Comparison of ENCODE assay signal across 8 mouse cellular contexts in the genomic region with DNA sequence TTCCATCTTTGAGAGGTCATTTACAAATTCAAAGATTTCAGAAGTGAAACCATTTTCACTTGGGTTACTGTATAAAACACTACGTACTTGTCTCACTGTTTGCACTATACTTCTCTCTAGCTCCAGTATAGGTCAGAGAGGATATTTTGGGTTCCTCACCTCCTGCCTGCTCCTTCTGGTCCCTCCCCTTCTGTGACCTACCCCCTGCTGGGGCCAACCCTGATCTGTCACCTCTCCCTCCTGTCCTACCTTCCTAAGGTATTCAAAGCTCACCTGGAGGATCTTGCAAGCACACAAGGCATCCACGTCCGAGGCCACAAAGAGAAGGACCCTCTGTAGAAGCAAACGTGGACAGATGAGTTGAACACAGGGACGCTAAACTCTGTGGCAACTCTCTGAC. TPM values are rescaled to one million over a fixed set of nuclear protein-coding genes. Genes with fewer than 3 reads are reported as not detected.
DNase-seq lines count a peak whose midpoint lies in the region; ATAC-seq and TF ChIP-seq lines count a peak whose summit lies in the region.

No protein-coding gene starts in this region.

- no peaks in the 10 kb centered on the region for H3K27me3 ChIP-seq in spleen, adult 2 months (ENCODE audit: control insufficient read depth, insufficient read depth, low read length)
- H3K27me3 ChIP-seq in embryonic facial prominence, embryonic 15.5 days = no peaks in the 10 kb centered on the region
- no peaks in the 10 kb centered on the region for H3K27me3 ChIP-seq in limb, embryonic 11.5 days (ENCODE audit: control insufficient read depth, insufficient read depth, low read length)
- no peaks in the 10 kb centered on the region for H3K27me3 ChIP-seq in neural tube, embryonic 14.5 days (ENCODE audit: control insufficient read depth, insufficient read depth, low read length)

- peak overlapping the region; percentile 88 for H3K4me2 ChIP-seq in embryonic facial prominence, embryonic 15.5 days (replicated peaks)
- H3K4me2 ChIP-seq in limb, embryonic 11.5 days (ENCODE audit: low read depth, severe bottlenecking) = peak overlapping the region; percentile 79
- H3K4me2 ChIP-seq in neural tube, embryonic 14.5 days (ENCODE audit: low read depth, low read length) = peak overlapping the region; percentile 70

- TF ChIP-seq POLR2A in spleen, adult 2 months (IDR thresholded peaks at IDR 0.05; ENCODE audit: low read depth, low read length) = no peak

- no peak for ATAC-seq in embryonic facial prominence, embryonic 15.5 days (ENCODE audit: insufficient number of reproducible peaks, low FRiP score, low TSS enrichment, low read depth)
- peak; percentile 33 for ATAC-seq in limb, embryonic 11.5 days (ENCODE audit: insufficient number of reproducible peaks, low FRiP score, low TSS enrichment, low read depth)
- ATAC-seq in neural tube, embryonic 14.5 days (ENCODE audit: low read depth) = no peak; the same call in 1 of the 2 replicates

- no peak overlapping the region; the same call in 1 of the 2 replicates for H3K27ac ChIP-seq in spleen, adult 2 months (ENCODE audit: insufficient read depth, low read length)
- 0 out of 2 replicates have a peak overlapping the region, but pooled peaks have one; percentile 87 for H3K27ac ChIP-seq in embryonic facial prominence, embryonic 15.5 days (replicated peaks)
- H3K27ac ChIP-seq in limb, embryonic 11.5 days (replicated peaks; ENCODE audit: low read depth, low read length) = no peak overlapping the region
- H3K27ac ChIP-seq in neural tube, embryonic 14.5 days (ENCODE audit: low read depth, low read length) = no peak overlapping the region

- TF ChIP-seq CTCF in spleen, adult 2 months (IDR thresholded peaks at IDR 0.05; ENCODE audit: extremely low read depth, insufficient read depth, insufficient read length, insufficient replicate concordance) = no peak

- H3K9me3 ChIP-seq in embryonic facial prominence, embryonic 15.5 days (replicated peaks) = no peaks in the 10 kb centered on the region
- H3K9me3 ChIP-seq in limb, embryonic 11.5 days (ENCODE audit: control insufficient read depth, low read length) = no peaks in the 10 kb centered on the region
- no peaks in the 10 kb centered on the region for H3K9me3 ChIP-seq in neural tube, embryonic 14.5 days (ENCODE audit: control insufficient read depth, low read length)

- H3K9ac ChIP-seq in embryonic facial prominence, embryonic 15.5 days = peak overlapping the region; percentile 44
- peak overlapping the region; percentile 73 for H3K9ac ChIP-seq in limb, embryonic 11.5 days (ENCODE audit: low read length)
- peak overlapping the region; percentile 39; the same call in 1 of the 2 replicates for H3K9ac ChIP-seq in neural tube, embryonic 14.5 days (replicated peaks; ENCODE audit: low read depth, low read length)

- H3K4me3 ChIP-seq in spleen, adult 2 months (ENCODE audit: extremely low read depth, insufficient read depth, insufficient read length) = peak overlapping the region; percentile 98
- peak overlapping the region; percentile 76 for H3K4me3 ChIP-seq in embryonic facial prominence, embryonic 15.5 days (replicated peaks)
- peak overlapping the region; percentile 72 for H3K4me3 ChIP-seq in limb, embryonic 11.5 days (ENCODE audit: low read depth, low read length)
- peak overlapping the region; percentile 63 for H3K4me3 ChIP-seq in neural tube, embryonic 14.5 days (ENCODE audit: low read depth, low read length)

- H3K4me1 ChIP-seq in spleen, adult 2 months (ENCODE audit: control insufficient read depth, insufficient read depth, insufficient read length) = peaks cover 2% of the 10 kb centered on the region; the same call in 1 of the 2 replicates
- peaks cover 20% of the 10 kb centered on the region for H3K4me1 ChIP-seq in embryonic facial prominence, embryonic 15.5 days
- H3K4me1 ChIP-seq in limb, embryonic 11.5 days (ENCODE audit: control insufficient read depth, insufficient read depth, low read length) = peaks cover 4% of the 10 kb centered on the region; the same call in 1 of the 2 replicates
- peaks cover 15% of the 10 kb centered on the region; the same call in 1 of the 2 replicates for H3K4me1 ChIP-seq in neural tube, embryonic 14.5 days (ENCODE audit: control insufficient read depth, insufficient read depth, low read length)

- 0 out of 2 replicates have a peak, but pooled peaks cover 3% of the 10 kb centered on the region for H3K36me3 ChIP-seq in spleen, adult 2 months (ENCODE audit: control insufficient read depth, insufficient read depth, low read length)
- peaks cover 37% of the 10 kb centered on the region for H3K36me3 ChIP-seq in embryonic facial prominence, embryonic 15.5 days
- H3K36me3 ChIP-seq in limb, embryonic 11.5 days (ENCODE audit: control insufficient read depth, insufficient read depth, low read length) = peaks cover 12% of the 10 kb centered on the region; the same call in 1 of the 2 replicates
- peaks cover 4% of the 10 kb centered on the region; the same call in 1 of the 2 replicates for H3K36me3 ChIP-seq in neural tube, embryonic 14.5 days (ENCODE audit: control insufficient read depth, insufficient read depth, low read length)

- 3% methylated on average over 5 of the region's 5 CpGs for WGBS in spleen, adult 2 months
- WGBS in embryonic facial prominence, embryonic 15.5 days = 6% methylated on average over 5 of the region's 5 CpGs
- 7% methylated on average over 5 of the region's 5 CpGs for WGBS in limb, embryonic 11.5 days
- WGBS in neural tube, embryonic 14.5 days = 5% methylated on average over 5 of the region's 5 CpGs

- no peak for DNase-seq in spleen, adult 2 months (ENCODE audit: low read depth in 1 of 2, low spot score in 2 of 2)
- no peak for DNase-seq in spleen, adult 12 weeks (ENCODE audit: low spot score)
- DNase-seq in limb, embryonic 11.5 days (ENCODE audit: low spot score) = no peak
- no peak for DNase-seq in B cell, adult 2 months
- DNase-seq in spleen, adult 18-20 months = no peak
- no peak for DNase-seq in lung, postnatal 36 days

RNA-seq across cellular contexts. Expression of a gene that starts 0.5 kb away (rescaled TPM):
- 17.6 and 18.0 TPM in 2 replicates for polyA plus RNA-seq in spleen, adult 2 months (2012; rRNA removed)
- 86.8 and 90.9 TPM in 2 replicates for polyA plus RNA-seq in embryonic facial prominence, embryonic 15.5 days (2015; fragmentation: Nextera tagmentation; extraction: Ambion mirVana)
- polyA plus RNA-seq in limb, embryonic 11.5 days (2014; fragmentation: Nextera tagmentation; extraction: Ambion mirVana) = 96.5 and 106 TPM in 2 replicates
- polyA plus RNA-seq in neural tube, embryonic 14.5 days (2014; fragmentation: Nextera tagmentation; extraction: Ambion mirVana) = 106 and 115 TPM in 2 replicates

RNA-seq across cellular contexts. Expression of a gene that starts 0.8 kb away (rescaled TPM):
- polyA plus RNA-seq in spleen, adult 2 months (2012; rRNA removed) = 9.7 and 11.5 TPM in 2 replicates
- 34.5 and 36.9 TPM in 2 replicates for polyA plus RNA-seq in embryonic facial prominence, embryonic 15.5 days (2015; fragmentation: Nextera tagmentation; extraction: Ambion mirVana)
- polyA plus RNA-seq in limb, embryonic 11.5 days (2014; fragmentation: Nextera tagmentation; extraction: Ambion mirVana) = 81.6 and 86.3 TPM in 2 replicates
- polyA plus RNA-seq in neural tube, embryonic 14.5 days (2014; fragmentation: Nextera tagmentation; extraction: Ambion mirVana) = 5.6 and 6.8 TPM in 2 replicates

RNA-seq across cellular contexts. Expression of a gene that starts 25.3 kb away (rescaled TPM):
- polyA plus RNA-seq in spleen, adult 2 months (2012; rRNA removed) = 44.9 and 55.5 TPM in 2 replicates
- polyA plus RNA-seq in embryonic facial prominence, embryonic 15.5 days (2015; fragmentation: Nextera tagmentation; extraction: Ambion mirVana) = 46.5 and 50.6 TPM in 2 replicates
- 28.4 and 31.4 TPM in 2 replicates for polyA plus RNA-seq in limb, embryonic 11.5 days (2014; fragmentation: Nextera tagmentation; extraction: Ambion mirVana)
- polyA plus RNA-seq in neural tube, embryonic 14.5 days (2014; fragmentation: Nextera tagmentation; extraction: Ambion mirVana) = 33.6 and 44.2 TPM in 2 replicates

RNA-seq across cellular contexts. Expression of a gene that starts 25.4 kb away (rescaled TPM):
- 1.9 TPM in 1 of 2 replicates, not detected in the other for polyA plus RNA-seq in spleen, adult 2 months (2012; rRNA removed)
- polyA plus RNA-seq in embryonic facial prominence, embryonic 15.5 days (2015; fragmentation: Nextera tagmentation; extraction: Ambion mirVana) = not detected in 2 replicates
- polyA plus RNA-seq in limb, embryonic 11.5 days (2014; fragmentation: Nextera tagmentation; extraction: Ambion mirVana) = not detected in 2 replicates
- not detected in 2 replicates for polyA plus RNA-seq in neural tube, embryonic 14.5 days (2014; fragmentation: Nextera tagmentation; extraction: Ambion mirVana)

RNA-seq across cellular contexts. Expression of a gene that starts 34.4 kb away (rescaled TPM):
- polyA plus RNA-seq in spleen, adult 2 months (2012; rRNA removed) = 59.4 and 69.5 TPM in 2 replicates
- polyA plus RNA-seq in embryonic facial prominence, embryonic 15.5 days (2015; fragmentation: Nextera tagmentation; extraction: Ambion mirVana) = 35.1 and 37.1 TPM in 2 replicates
- polyA plus RNA-seq in limb, embryonic 11.5 days (2014; fragmentation: Nextera tagmentation; extraction: Ambion mirVana) = 16.4 and 18.9 TPM in 2 replicates
- 45.1 and 110 TPM in 2 replicates for polyA plus RNA-seq in neural tube, embryonic 14.5 days (2014; fragmentation: Nextera tagmentation; extraction: Ambion mirVana)
